Mouse (Mus musculus): Measurements from ENCODE around the gene Cfap54. TPM values are rescaled to one million over a fixed set of nuclear protein-coding genes. Genes with fewer than 3 reads are reported as not detected.
A peak's percentile ranks its signal among the peaks of the same experiment; 100 is the strongest.

The Cfap54 gene
- polyA plus RNA-seq, 1 experiment from 2014 or later, result 0.18 TPM

GRCm38 (mm10) chr10:93095827-93096226, 14.4 kb upstream of the Cfap54 start:
- Histone ChIP-seq H3K9me3 (replicated peaks) (no peaks in the 10 kb centered on the region), H3K27me3 (no peaks in the 10 kb centered on the region), H3K4me3 (replicated peaks) (no peak overlapping the region), H3K4me1 (replicated peaks) (no peaks in the 10 kb centered on the region), H3K27ac (no peak overlapping the region), H3K4me2 (no peak overlapping the region), H3K36me3 (no peaks in the 10 kb centered on the region), H3K9ac (no peak overlapping the region)
- no peak for DNase-seq
- ATAC-seq (ENCODE audit: low read depth), result no peak
- 71% methylated on average over 4 of the region's 4 CpGs for WGBS (ENCODE audit: insufficient replicate concordance)

- Histone ChIP-seq H3K9me3 (replicated peaks) (no peaks in the 10 kb centered on the region), H3K4me1 (replicated peaks) (no peaks in the 10 kb centered on the region), H3K27me3 (no peaks in the 10 kb centered on the region), H3K9ac (no peak overlapping the region), H3K4me3 (replicated peaks) (no peak overlapping the region), H3K4me2 (no peak overlapping the region), H3K27ac (no peak overlapping the region), H3K36me3 (no peaks in the 10 kb centered on the region)
- DNase-seq (no peak), ATAC-seq (ENCODE audit: low read depth) (no peak)
- WGBS (ENCODE audit: insufficient replicate concordance), result 45% methylated on average over 7 of the region's 7 CpGs
Measured at GRCm38 (mm10) chr10:93094957-93095580, 13.7 kb upstream of the Cfap54 start.

GRCm38 (mm10) chr10:93091928-93092327, 10.5 kb upstream of the Cfap54 start:
- no peak for DNase-seq
- no peak overlapping the region for H3K9ac ChIP-seq
- H3K4me3 ChIP-seq (replicated peaks), result no peak overlapping the region
- H3K27me3 ChIP-seq, result no peaks in the 10 kb centered on the region
- peaks cover 10% of the 10 kb centered on the region for H3K4me1 ChIP-seq (replicated peaks)
- H3K36me3 ChIP-seq, result no peaks in the 10 kb centered on the region
- no peaks in the 10 kb centered on the region for H3K9me3 ChIP-seq (replicated peaks)
- H3K4me2 ChIP-seq, result no peak overlapping the region
- H3K27ac ChIP-seq, result no peak overlapping the region
- 58% methylated on average over 2 of the region's 2 CpGs for WGBS (ENCODE audit: insufficient replicate concordance)
- ATAC-seq (ENCODE audit: low read depth), result no peak

DNA sequence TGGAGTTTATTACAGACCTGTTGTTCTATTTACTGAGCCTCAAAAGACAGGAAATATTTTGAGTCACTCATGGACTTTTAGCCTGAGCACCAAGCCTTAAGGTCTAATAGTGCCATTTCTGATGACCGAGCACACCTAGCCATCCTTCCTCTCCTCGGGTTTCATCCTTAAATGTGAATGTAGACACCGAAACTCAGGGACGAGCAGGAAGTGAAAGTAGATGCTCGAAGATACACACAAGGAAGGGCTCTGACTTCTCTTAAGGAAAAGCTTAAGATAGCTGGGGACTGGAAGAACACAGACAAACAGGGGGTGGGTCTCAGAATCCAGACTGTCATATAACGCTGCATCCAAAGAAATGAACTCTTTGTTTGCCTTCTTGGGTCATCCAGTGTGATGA, 8.8 kb upstream of the Cfap54 start:
- no peak overlapping the region for H3K9ac ChIP-seq
- 47% methylated on average over 6 of the region's 6 CpGs for WGBS (ENCODE audit: insufficient replicate concordance)
- H3K27ac ChIP-seq, result no peak overlapping the region
- H3K4me1 ChIP-seq (replicated peaks), result peaks cover 13% of the 10 kb centered on the region
- H3K4me3 ChIP-seq (replicated peaks), result no peak overlapping the region
- H3K27me3 ChIP-seq, result no peaks in the 10 kb centered on the region
- no peak for ATAC-seq (ENCODE audit: low read depth)
- DNase-seq, result no peak
- no peaks in the 10 kb centered on the region for H3K36me3 ChIP-seq
- no peak overlapping the region for H3K4me2 ChIP-seq
- no peaks in the 10 kb centered on the region for H3K9me3 ChIP-seq (replicated peaks)

GRCm38 (mm10) chr10:93088396-93089048, 7.1 kb upstream of the Cfap54 start:
- ATAC-seq (ENCODE audit: low read depth) (no peak), DNase-seq (no peak)
- 58% methylated on average over 11 of the region's 11 CpGs for WGBS (ENCODE audit: insufficient replicate concordance)
- no peak overlapping the region for H3K4me2 ChIP-seq
- no peak overlapping the region for H3K4me3 ChIP-seq (replicated peaks)
- peaks cover 18% of the 10 kb centered on the region for H3K4me1 ChIP-seq (replicated peaks)
- H3K36me3 ChIP-seq, result no peaks in the 10 kb centered on the region
- H3K9ac ChIP-seq, result no peak overlapping the region
- H3K27me3 ChIP-seq, result no peaks in the 10 kb centered on the region
- no peak overlapping the region for H3K27ac ChIP-seq
- no peaks in the 10 kb centered on the region for H3K9me3 ChIP-seq (replicated peaks)

DNA sequence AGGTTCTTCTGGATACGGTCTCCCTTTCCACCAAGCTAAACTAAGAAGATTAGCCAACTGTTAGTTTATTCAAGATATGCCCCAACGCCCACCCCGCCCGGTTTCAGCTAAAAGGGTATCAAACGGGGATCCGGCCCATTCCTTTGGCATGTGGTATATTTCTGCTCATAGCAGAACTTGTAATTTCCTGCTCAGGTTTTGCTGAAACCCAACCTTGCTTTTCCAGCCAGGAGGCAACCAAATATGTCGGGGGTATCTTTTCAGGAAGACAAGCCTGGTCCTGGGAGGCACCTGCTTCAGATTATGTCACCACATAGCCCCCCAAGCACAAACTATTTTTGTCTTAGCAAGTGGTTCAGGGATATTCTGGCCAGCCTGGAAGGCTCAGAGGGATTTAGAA, 6.1 kb upstream of the Cfap54 start:
- Histone ChIP-seq H3K27me3 (no peaks in the 10 kb centered on the region), H3K4me3 (replicated peaks) (no peak overlapping the region), H3K9ac (no peak overlapping the region), H3K4me2 (no peak overlapping the region), H3K36me3 (no peaks in the 10 kb centered on the region), H3K9me3 (replicated peaks) (no peaks in the 10 kb centered on the region), H3K4me1 (replicated peaks) (peaks cover 28% of the 10 kb centered on the region), H3K27ac (no peak overlapping the region)
- 52% methylated on average over 7 of the region's 7 CpGs for WGBS (ENCODE audit: insufficient replicate concordance)
- DNase-seq (no peak), ATAC-seq (ENCODE audit: low read depth) (no peak)

DNA sequence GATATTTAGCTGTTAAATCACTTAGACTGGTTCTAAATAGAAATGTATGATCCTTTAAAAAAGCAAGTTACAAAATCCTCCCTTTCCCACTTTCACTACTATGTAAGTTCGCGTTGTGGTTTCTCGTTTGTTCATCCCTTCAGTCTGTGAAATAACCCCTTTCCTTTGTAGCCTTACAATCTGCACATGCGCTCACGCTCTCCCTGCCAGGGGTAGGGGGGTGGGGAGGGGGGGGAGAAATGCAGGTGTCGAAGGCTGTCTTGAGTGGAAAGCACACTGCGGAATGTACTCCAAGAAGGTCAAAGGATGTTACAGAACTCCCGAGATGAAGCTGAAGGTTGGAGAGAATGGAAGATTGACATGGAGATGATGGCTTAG, 2.5 kb upstream of the Cfap54 start:
- DNase-seq, result no peak
- Histone ChIP-seq H3K4me1 (replicated peaks) (peaks cover 41% of the 10 kb centered on the region), H3K9me3 (replicated peaks) (no peaks in the 10 kb centered on the region), H3K27me3 (no peaks in the 10 kb centered on the region), H3K27ac (no peak overlapping the region), H3K4me2 (no peak overlapping the region), H3K4me3 (replicated peaks) (no peak overlapping the region), H3K9ac (no peak overlapping the region), H3K36me3 (no peaks in the 10 kb centered on the region)
- ATAC-seq (ENCODE audit: low read depth), result no peak
- 72% methylated on average over 8 of the region's 8 CpGs for WGBS (ENCODE audit: insufficient replicate concordance)

DNA sequence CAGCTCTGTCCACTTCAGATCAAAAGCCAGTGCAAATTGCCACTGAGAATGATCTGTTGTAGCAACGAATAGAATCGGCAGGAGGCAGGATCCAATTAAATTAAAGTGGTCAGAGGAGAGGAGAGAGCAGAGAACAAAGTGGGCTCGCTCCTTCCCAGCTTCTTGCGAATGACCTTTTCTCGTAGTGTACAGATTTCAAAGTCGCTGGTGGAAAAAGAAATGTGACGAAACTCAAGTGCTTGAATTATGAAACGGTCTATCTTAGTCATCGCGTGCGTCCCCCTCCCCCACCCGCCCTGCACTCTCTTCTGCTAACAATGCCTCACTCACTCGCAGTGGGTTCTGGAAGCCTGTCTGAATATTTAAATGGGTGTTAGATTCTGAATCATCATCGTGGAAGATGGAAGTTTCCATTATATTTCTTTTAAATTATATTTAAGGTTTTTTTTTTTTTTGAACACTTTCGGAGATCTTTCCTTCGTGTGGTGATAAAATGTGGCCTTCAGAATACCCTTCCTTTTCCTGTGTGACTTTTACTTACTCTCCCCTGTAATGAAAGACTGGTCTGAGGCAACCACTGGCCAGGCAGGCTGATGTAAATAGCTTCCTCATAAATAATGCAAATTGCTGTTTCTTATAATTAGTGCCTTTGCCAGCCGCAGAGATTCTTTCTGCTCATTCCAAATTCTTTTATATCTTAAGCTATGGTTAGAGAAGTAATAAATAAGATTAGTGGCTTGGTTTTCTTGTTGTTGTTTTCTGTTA, 2.0 kb upstream of the Cfap54 start:
- peaks cover 41% of the 10 kb centered on the region for H3K4me1 ChIP-seq (replicated peaks)
- H3K27ac ChIP-seq, result no peak overlapping the region
- DNase-seq (no peak), ATAC-seq (ENCODE audit: low read depth) (no peak)
- no peaks in the 10 kb centered on the region for H3K36me3 ChIP-seq
- H3K9ac ChIP-seq, result peak overlapping the region; percentile 30; the same call in 1 of the 2 replicates
- peak overlapping the region; percentile 45 for H3K4me2 ChIP-seq
- H3K27me3 ChIP-seq, result no peaks in the 10 kb centered on the region
- peak overlapping the region; percentile 16; the same call in 1 of the 2 replicates for H3K4me3 ChIP-seq (replicated peaks)
- no peaks in the 10 kb centered on the region for H3K9me3 ChIP-seq (replicated peaks)
- 12% methylated on average over 17 of the region's 17 CpGs for WGBS (ENCODE audit: insufficient replicate concordance)

DNA sequence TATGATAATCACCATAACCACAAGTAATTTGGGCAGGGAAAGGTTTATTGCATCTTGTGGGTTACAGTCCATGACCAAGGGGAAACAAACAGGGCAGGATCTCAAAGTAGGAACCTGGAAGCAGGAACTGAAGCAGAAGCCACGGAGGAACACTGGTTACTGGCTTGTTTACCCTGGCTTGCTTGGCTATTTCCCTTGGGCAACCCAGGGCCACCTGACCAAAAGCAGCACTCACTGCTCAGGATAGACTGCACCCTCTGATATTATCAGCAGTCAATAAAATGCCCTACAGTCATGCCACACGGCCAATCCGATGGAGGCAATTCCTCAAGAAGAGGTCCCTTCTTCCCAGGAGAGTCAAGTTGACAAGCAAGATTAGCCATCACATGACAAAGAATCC, 1.9 kb downstream of the Cfap54 start:
- ATAC-seq (ENCODE audit: low read depth), result no peak

DNA sequence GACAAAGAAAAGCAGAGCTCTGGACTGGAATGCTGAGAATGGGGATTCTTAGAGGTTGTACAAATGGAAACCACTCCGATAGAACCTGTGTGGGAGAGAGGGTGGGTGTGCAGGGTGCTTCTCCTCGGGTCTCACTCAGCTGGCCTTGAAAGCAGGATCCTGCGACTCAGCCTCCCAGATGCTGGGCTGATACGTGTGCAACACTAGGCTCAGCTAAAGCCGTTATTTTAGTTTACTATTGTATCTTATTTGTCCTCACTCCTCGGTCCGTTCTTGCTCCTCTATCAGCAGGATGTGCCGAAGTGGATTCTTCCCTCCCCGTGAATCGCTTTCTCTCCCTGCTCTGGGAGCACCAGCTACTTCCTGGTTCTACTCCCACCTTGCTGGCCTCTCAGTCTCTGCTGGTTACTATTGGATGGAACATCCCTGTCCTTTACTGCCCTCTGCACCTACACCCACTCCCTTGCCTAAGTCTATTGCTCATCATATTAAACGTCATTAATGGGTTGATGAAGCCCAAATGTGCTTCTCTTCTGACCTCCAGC, 3.4 kb downstream of the Cfap54 start:
- no peaks in the 10 kb centered on the region for H3K36me3 ChIP-seq
- H3K4me1 ChIP-seq (replicated peaks), result peaks cover 26% of the 10 kb centered on the region
- DNase-seq (no peak), ATAC-seq (ENCODE audit: low read depth) (no peak)
- no peak overlapping the region for H3K27ac ChIP-seq
- no peak overlapping the region for H3K4me2 ChIP-seq
- no peak overlapping the region for H3K9ac ChIP-seq
- H3K27me3 ChIP-seq, result no peaks in the 10 kb centered on the region
- no peak overlapping the region for H3K4me3 ChIP-seq (replicated peaks)
- no peaks in the 10 kb centered on the region for H3K9me3 ChIP-seq (replicated peaks)
- 58% methylated on average over 11 of the region's 11 CpGs for WGBS (ENCODE audit: insufficient replicate concordance)

More for the DNA sequence above, 1.9 kb downstream of the Cfap54 start:
- H3K27ac ChIP-seq, result no peak overlapping the region
- H3K9ac ChIP-seq, result no peak overlapping the region
- H3K4me1 ChIP-seq (replicated peaks), result peaks cover 35% of the 10 kb centered on the region
- H3K36me3 ChIP-seq, result no peaks in the 10 kb centered on the region
- H3K9me3 ChIP-seq (replicated peaks), result no peaks in the 10 kb centered on the region
- H3K4me2 ChIP-seq, result no peak overlapping the region
- 67% methylated on average over 3 of the region's 3 CpGs for WGBS (ENCODE audit: insufficient replicate concordance)
- DNase-seq, result no peak
- H3K4me3 ChIP-seq (replicated peaks), result no peak overlapping the region
- H3K27me3 ChIP-seq, result no peaks in the 10 kb centered on the region

GRCm38 (mm10) chr10:93076376-93076775, 5.0 kb downstream of the Cfap54 start:
- H3K9ac ChIP-seq, result no peak overlapping the region
- DNase-seq (no peak), ATAC-seq (ENCODE audit: low read depth) (no peak)
- no peak overlapping the region for H3K4me2 ChIP-seq
- 88% methylated on average over 9 of the region's 9 CpGs for WGBS (ENCODE audit: insufficient replicate concordance)
- H3K36me3 ChIP-seq, result no peaks in the 10 kb centered on the region
- no peak overlapping the region for H3K27ac ChIP-seq
- peaks cover 17% of the 10 kb centered on the region for H3K4me1 ChIP-seq (replicated peaks)
- no peaks in the 10 kb centered on the region for H3K27me3 ChIP-seq
- no peaks in the 10 kb centered on the region for H3K9me3 ChIP-seq (replicated peaks)
- no peak overlapping the region for H3K4me3 ChIP-seq (replicated peaks)
